Mouse (Mus musculus) megakaryocyte, adult 5-6 weeks (primary cell): ENCODE measurements around the gene C9orf72. TPM values are rescaled to one million over a fixed set of nuclear protein-coding genes. Genes with fewer than 3 reads are reported as not detected.

Source experiments
- ATAC-seq: 2 replicates; pipeline ENCODE4 v1.8.0; 2016; ENCODE audit warnings: mild to moderate bottlenecking, inconsistent platforms; ENCODE audit not compliant: poor library complexity, severe bottlenecking
- total RNA-seq, 2 experiments: library from RNA; stranded (forward) in 1 of 2; stranded (reverse) in 1 of 2; fragments of 153-499, 151-499 nt in 1 of 2; fragments of 221-1000, 200-1000 nt in 1 of 2; gene quantifications; 2 replicates each; pipeline versions ENCODE4 v1.2.3 to v1.2.4; 2015 to 2017

The C9orf72 gene
- total RNA-seq, 2 experiments from 2014 or later, result 17.9 to 25.4 TPM

GRCm38 (mm10) chr4:35177926-35178645 lies 47.9 kb downstream of the C9orf72 start:
- no peak for ATAC-seq

GRCm38 (mm10) chr4:35175566-35175965 lies 50.4 kb downstream of the C9orf72 start:
- ATAC-seq, result no peak

GRCm38 (mm10) chr4:35173551-35173950 lies 52.4 kb downstream of the C9orf72 start:
- no peak for ATAC-seq

GRCm38 (mm10) chr4:35172471-35172870 lies 53.5 kb downstream of the C9orf72 start:
- ATAC-seq, result no peak

GRCm38 (mm10) chr4:35169571-35170125 lies 56.3 kb downstream of the C9orf72 start:
- no peak for ATAC-seq

GRCm38 (mm10) chr4:35167855-35168254 lies 58.1 kb downstream of the C9orf72 start:
- no peak for ATAC-seq

- peak; percentile 69 for ATAC-seq
Measured at GRCm38 (mm10) chr4:35165947-35166346, 60.0 kb downstream of the C9orf72 start.

- peak; percentile 76 for ATAC-seq
Measured at GRCm38 (mm10) chr4:35165275-35165674, 60.7 kb downstream of the C9orf72 start.

- peak; percentile 53 for ATAC-seq
Measured at GRCm38 (mm10) chr4:35157815-35158214, 68.2 kb downstream of the C9orf72 start.

GRCm38 (mm10) chr4:35156751-35157611 lies 69.0 kb downstream of the C9orf72 start, which contains the start of gene Mob3b:
Mob3b (minus strand) TSS chr4:35157484.
- ATAC-seq, result peak; percentile 82

GRCm38 (mm10) chr4:35156149-35156611 lies 69.8 kb downstream of the C9orf72 start:
- ATAC-seq, result peak; percentile 70

GRCm38 (mm10) chr4:35155132-35155922 lies 70.6 kb downstream of the C9orf72 start:
- peak; percentile 19; the same call in 1 of the 2 replicates for ATAC-seq

GRCm38 (mm10) chr4:35154051-35154450 lies 71.9 kb downstream of the C9orf72 start:
- no peak for ATAC-seq

- ATAC-seq, result no peak
Measured at GRCm38 (mm10) chr4:35151756-35152155, 74.2 kb downstream of the C9orf72 start, which contains the start of gene Ifnk. Ifnk (plus strand) TSS chr4:35152056.

- no peak for ATAC-seq
Measured at GRCm38 (mm10) chr4:35150706-35151105, 75.3 kb downstream of the C9orf72 start.

GRCm38 (mm10) chr4:35148326-35148725 lies 77.6 kb downstream of the C9orf72 start:
- no peak for ATAC-seq

GRCm38 (mm10) chr4:35146597-35146996 lies 79.4 kb downstream of the C9orf72 start:
- no peak for ATAC-seq

GRCm38 (mm10) chr4:35145726-35146125 lies 80.2 kb downstream of the C9orf72 start:
- no peak for ATAC-seq

GRCm38 (mm10) chr4:35143472-35144102 lies 82.4 kb downstream of the C9orf72 start:
- ATAC-seq, result no peak
